Mouse (Mus musculus): Measurements from ENCODE around the gene Slc24a4. TPM values are rescaled to one million over a fixed set of nuclear protein-coding genes. Genes with fewer than 3 reads are reported as not detected.
"Not testable (repeated sequence)": the region's sequence is repeated elsewhere in the genome, so short reads cannot be mapped to it uniquely, and the experiment has no call there.

Gene Slc24a4
- polyA plus RNA-seq, 1 experiment from 2014 or later: not detected

- Histone ChIP-seq H3K79me2 (ENCODE audit: inconsistent target) (no peaks in the 10 kb centered on the region), H3K27ac (no peak overlapping the region), H3K36me3 (ENCODE audit: inconsistent target) (no peaks in the 10 kb centered on the region), H3K4me3 (ENCODE audit: inconsistent target) (no peak overlapping the region)
- 37% methylated on average over 7 of the region's 9 CpGs for WGBS (ENCODE audit: missing documents)
Observed at GRCm38 (mm10) chr12:102183201-102183600, 54.7 kb downstream of the Slc24a4 start.

DNA sequence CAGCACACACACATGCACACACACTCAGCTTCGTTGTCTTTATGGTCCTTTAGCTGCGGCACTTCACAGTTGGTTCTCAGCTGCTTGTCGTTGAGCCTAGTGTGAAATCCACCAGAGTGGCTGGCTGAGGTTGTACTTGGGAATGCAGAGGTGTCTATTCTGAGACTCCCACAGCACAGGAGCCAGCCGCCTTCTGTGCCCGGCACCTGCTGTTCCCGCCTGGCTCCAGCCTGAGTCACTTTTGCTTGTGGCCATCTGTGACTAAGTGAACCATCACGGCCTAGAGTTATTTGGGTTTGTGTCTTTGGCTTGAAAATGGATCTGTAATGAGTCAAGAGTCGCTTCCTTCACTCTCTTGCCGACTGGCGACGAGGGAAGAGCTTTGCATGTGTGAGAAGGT lies 62.3 kb downstream of the Slc24a4 start:
- H3K27ac ChIP-seq: no peak overlapping the region
- WGBS (ENCODE audit: missing documents): 93% methylated on average over 11 of the region's 11 CpGs
- H3K79me2 ChIP-seq (ENCODE audit: inconsistent target): no peaks in the 10 kb centered on the region
- H3K4me3 ChIP-seq (ENCODE audit: inconsistent target): no peak overlapping the region
- H3K36me3 ChIP-seq (ENCODE audit: inconsistent target): no peaks in the 10 kb centered on the region

DNA sequence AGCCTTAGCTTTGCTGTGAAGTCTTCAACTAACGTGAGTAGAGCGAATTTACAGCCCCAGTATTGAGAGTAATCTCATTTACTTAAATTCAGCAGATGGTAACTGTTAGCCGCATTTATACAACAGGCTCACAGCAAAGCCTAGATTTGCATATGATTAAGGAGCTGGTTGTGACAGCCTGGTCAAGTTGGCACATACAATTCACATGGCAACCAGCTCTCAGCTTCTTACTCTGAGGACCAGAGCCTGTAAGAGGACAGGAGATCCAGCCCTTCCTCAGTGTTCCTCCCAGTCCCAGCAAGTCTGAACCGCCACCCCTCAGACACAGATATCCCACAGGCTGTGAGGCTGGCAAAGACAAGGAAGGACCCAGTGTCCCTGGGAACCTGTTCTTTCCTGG lies 73.0 kb downstream of the Slc24a4 start:
- Histone ChIP-seq H3K4me3 (ENCODE audit: inconsistent target) (no peak overlapping the region), H3K36me3 (ENCODE audit: inconsistent target) (no peaks in the 10 kb centered on the region), H3K27ac (no peak overlapping the region), H3K79me2 (ENCODE audit: inconsistent target) (no peaks in the 10 kb centered on the region)
- WGBS (ENCODE audit: missing documents): 90% methylated on average over 4 of the region's 4 CpGs

- 91% methylated on average over 9 of the region's 9 CpGs for WGBS (ENCODE audit: missing documents)
- H3K79me2 ChIP-seq (ENCODE audit: inconsistent target): no peaks in the 10 kb centered on the region
- no peak overlapping the region for H3K4me3 ChIP-seq (ENCODE audit: inconsistent target)
- no peaks in the 10 kb centered on the region for H3K36me3 ChIP-seq (ENCODE audit: inconsistent target)
- no peak overlapping the region for H3K27ac ChIP-seq
Observed at GRCm38 (mm10) chr12:102202901-102203300, 74.4 kb downstream of the Slc24a4 start.

DNA sequence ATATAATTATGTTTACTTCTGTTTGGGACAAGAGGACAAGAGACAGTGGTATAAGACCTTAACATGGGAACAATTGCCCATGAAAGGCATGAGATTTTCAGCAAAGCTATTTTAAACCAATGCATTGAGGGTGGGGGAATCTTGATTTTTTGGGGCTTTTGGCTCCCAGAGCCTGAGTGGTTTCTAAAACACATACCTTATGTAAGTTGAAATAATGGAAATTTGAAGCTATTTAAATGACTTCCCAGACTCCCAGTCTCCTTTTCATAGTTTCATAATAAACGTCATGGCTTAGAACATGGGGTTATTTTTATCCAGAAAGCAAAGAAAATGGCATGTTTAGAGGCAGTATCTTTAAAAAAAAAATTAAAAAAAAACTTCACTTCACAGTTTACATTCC lies 77.9 kb downstream of the Slc24a4 start:
- 78% methylated on average over 1 of the region's 1 CpGs for WGBS (ENCODE audit: missing documents)
- Histone ChIP-seq H3K4me3 (ENCODE audit: inconsistent target) (no peak overlapping the region), H3K27ac (no peak overlapping the region), H3K36me3 (ENCODE audit: inconsistent target) (no peaks in the 10 kb centered on the region), H3K79me2 (ENCODE audit: inconsistent target) (no peaks in the 10 kb centered on the region)

DNA sequence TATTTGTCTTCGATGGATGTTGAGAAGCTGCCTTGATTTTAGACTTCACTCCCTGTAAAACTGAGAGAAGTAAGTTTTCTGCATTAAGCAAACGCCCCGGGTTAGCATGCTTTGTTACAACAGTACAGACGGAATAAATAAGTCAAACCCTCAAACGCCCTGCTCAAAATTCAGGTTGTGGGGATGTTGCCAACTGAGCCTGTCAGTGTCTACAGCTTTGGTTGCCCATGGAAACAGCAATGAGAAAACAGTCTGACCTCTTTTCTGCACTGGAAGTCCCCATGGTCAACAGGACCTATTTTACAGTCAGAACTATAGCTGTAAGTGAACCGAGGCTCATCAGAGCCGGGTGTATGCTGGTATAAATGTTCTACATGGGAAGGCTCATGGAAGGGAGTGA lies 78.7 kb downstream of the Slc24a4 start:
- WGBS (ENCODE audit: missing documents): 93% methylated on average over 7 of the region's 7 CpGs
- H3K79me2 ChIP-seq (ENCODE audit: inconsistent target): no peaks in the 10 kb centered on the region
- H3K36me3 ChIP-seq (ENCODE audit: inconsistent target): no peaks in the 10 kb centered on the region
- H3K27ac ChIP-seq: no peak overlapping the region
- H3K4me3 ChIP-seq (ENCODE audit: inconsistent target): no peak overlapping the region

DNA sequence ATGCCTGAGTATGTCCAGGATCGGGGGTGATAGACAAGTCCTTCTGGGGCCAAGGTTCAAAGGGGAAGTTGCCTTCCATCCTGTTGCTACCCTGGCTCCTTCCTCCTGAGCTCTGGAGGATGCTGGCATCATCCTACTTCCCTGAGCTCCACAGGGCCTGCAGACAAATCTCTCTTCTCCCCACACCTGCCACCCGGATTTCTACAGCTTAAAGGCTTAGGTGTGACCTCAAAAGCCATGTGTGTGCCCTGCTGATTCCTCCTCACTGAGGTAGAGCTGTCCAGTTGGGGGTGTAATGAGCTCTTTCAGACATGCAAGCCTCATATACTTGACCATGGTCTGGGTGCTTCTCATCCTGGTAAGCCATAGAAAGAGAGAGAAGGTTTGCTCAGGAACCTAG lies 82.3 kb downstream of the Slc24a4 start:
- WGBS (ENCODE audit: missing documents): 50% methylated on average over 2 of the region's 2 CpGs
- H3K36me3 ChIP-seq (ENCODE audit: inconsistent target): no peaks in the 10 kb centered on the region
- no peaks in the 10 kb centered on the region for H3K79me2 ChIP-seq (ENCODE audit: inconsistent target)
- no peak overlapping the region for H3K4me3 ChIP-seq (ENCODE audit: inconsistent target)
- no peak overlapping the region for H3K27ac ChIP-seq

DNA sequence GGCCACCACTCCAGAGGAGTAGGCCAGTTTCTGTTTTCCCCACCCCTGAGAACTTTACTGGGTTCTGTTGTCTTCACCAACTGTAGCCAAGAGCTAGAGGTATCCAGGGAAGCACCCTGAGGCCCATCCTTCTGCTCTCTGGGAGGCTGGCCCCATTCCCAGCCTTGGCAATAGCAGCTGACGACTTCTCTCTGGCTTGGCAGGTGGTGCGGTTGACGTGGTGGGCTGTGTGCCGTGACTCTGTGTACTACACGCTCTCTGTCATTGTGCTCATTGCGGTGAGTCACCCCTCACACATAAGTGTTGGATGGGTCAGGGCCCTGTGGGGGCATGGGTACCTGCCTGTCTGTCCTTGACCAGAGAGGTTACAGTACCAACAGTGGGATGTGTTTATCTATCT lies 94.9 kb downstream of the Slc24a4 start:
- Histone ChIP-seq H3K27ac (no peak overlapping the region), H3K4me3 (ENCODE audit: inconsistent target) (no peak overlapping the region), H3K36me3 (ENCODE audit: inconsistent target) (no peaks in the 10 kb centered on the region), H3K79me2 (ENCODE audit: inconsistent target) (no peaks in the 10 kb centered on the region)
- WGBS (ENCODE audit: missing documents): 97% methylated on average over 6 of the region's 6 CpGs

- H3K4me3 ChIP-seq (ENCODE audit: inconsistent target); H3K79me2 ChIP-seq (ENCODE audit: inconsistent target); H3K36me3 ChIP-seq (ENCODE audit: inconsistent target); H3K27ac ChIP-seq: not testable (repeated sequence)
- 89% methylated on average over 2 of the region's 2 CpGs for WGBS (ENCODE audit: missing documents)
Observed at GRCm38 (mm10) chr12:102224112-102224511, 95.6 kb downstream of the Slc24a4 start.

DNA sequence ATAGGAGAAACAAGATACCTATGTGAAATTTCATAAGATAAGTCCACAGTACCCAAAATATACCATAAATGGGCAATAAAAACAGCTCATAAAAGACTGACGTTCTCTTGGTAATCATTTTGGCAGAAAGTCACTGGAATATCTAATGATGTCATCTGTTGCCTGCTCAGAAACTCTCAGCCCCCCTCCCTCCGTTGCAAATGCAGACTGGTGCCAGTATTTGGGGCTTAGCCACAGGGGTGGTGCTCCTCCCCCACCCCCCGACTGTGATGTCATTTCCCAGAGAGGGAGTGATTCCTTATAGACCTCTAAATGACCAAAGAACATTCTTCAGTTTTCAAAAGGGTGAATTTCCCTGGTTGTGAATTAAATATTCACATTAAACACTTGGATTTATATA lies 96.6 kb downstream of the Slc24a4 start:
- H3K79me2 ChIP-seq (ENCODE audit: inconsistent target): no peaks in the 10 kb centered on the region
- no peaks in the 10 kb centered on the region for H3K36me3 ChIP-seq (ENCODE audit: inconsistent target)
- H3K4me3 ChIP-seq (ENCODE audit: inconsistent target): no peak overlapping the region
- WGBS (ENCODE audit: missing documents): 71% methylated on average over 3 of the region's 3 CpGs
- no peak overlapping the region for H3K27ac ChIP-seq

DNA sequence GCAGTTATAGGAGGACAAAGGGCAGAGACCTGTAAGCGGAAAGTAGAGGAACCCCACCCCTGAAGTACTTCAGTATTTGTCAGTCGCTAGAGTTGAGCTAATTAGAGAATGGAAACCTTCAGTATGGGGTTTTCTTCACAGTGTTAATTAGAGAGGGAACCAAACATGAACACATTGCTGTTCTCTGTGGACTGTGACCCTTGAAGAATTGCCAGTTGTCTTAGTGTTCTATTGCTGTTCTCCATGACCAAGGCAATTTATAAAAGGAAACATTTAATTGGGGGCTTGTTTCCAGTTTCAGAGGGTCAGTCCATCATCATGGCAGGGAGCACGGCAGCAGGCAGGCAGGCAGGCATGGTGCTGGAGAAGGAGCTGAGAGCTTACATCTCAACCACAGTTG lies 107.0 kb downstream of the Slc24a4 start:
- no peak overlapping the region for H3K4me3 ChIP-seq (ENCODE audit: inconsistent target)
- no peaks in the 10 kb centered on the region for H3K36me3 ChIP-seq (ENCODE audit: inconsistent target)
- H3K27ac ChIP-seq: no peak overlapping the region
- H3K79me2 ChIP-seq (ENCODE audit: inconsistent target): no peaks in the 10 kb centered on the region
- 93% methylated on average over 3 of the region's 3 CpGs for WGBS (ENCODE audit: missing documents)

GRCm38 (mm10) chr12:102236317-102236716 lies 107.8 kb downstream of the Slc24a4 start:
- WGBS (ENCODE audit: missing documents): 99% methylated on average over 6 of the region's 6 CpGs
- H3K79me2 ChIP-seq (ENCODE audit: inconsistent target): no peaks in the 10 kb centered on the region
- no peaks in the 10 kb centered on the region for H3K36me3 ChIP-seq (ENCODE audit: inconsistent target)
- no peak overlapping the region for H3K4me3 ChIP-seq (ENCODE audit: inconsistent target)
- H3K27ac ChIP-seq: no peak overlapping the region

DNA sequence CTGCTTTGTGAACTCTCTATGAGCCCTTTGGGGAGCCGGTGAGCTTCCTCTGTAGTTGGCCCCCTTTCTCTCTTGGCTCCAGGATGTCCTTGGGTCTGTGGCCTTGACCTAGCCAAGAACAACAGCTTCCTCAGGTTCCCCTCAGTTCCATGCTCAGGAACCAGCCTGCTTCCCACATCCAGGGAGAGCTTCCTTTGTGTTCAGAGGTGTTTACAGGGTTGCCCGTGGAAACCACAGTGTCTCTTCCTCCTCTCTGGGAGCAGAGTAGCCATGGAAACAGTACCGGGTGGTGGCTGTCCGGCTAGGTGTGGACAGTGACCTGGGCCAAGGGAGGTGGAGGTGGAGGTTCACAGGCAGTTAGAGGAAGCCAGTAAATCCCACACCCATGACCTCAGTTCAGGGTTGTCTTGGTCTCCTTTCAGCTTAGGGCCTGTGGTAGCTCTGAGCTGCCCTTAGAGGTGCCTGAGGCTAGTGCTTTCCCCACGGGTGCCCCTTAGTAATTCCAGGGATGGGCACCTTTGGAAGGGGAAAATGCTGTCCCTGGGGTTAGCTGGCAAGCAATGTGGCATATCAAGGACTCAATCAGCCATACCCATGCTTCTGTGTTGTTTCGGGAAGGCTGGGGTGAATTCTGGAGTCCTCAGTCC lies 113.7 kb downstream of the Slc24a4 start:
- H3K4me3 ChIP-seq (ENCODE audit: inconsistent target): no peak overlapping the region
- 51% methylated on average over 6 of the region's 6 CpGs for WGBS (ENCODE audit: missing documents)
- H3K27ac ChIP-seq: no peak overlapping the region
- no peaks in the 10 kb centered on the region for H3K79me2 ChIP-seq (ENCODE audit: inconsistent target)
- no peaks in the 10 kb centered on the region for H3K36me3 ChIP-seq (ENCODE audit: inconsistent target)

DNA sequence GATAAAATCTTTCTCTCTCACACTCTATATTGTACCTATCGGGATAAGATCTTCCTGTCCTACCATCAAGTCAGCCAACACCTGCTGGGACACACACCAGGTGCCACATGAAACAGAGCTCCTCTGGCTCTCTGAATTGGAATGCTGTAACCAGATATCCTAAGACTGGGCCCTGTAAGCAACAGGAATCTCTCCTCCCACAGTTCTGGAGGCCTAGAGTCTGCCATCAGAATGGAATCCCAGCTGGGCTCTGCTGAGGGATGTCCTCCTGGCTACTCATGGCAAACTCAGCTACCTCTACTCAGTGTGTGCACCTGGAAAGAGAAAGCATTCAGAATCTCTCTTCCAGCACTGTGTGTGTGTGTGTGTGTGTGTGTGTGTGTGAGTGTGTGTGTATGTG lies 115.4 kb downstream of the Slc24a4 start:
- WGBS (ENCODE audit: missing documents): 100% methylated on average over 1 of the region's 1 CpGs
- Histone ChIP-seq H3K79me2 (ENCODE audit: inconsistent target) (no peaks in the 10 kb centered on the region), H3K27ac (no peak overlapping the region), H3K4me3 (ENCODE audit: inconsistent target) (no peak overlapping the region), H3K36me3 (ENCODE audit: inconsistent target) (no peaks in the 10 kb centered on the region)

DNA sequence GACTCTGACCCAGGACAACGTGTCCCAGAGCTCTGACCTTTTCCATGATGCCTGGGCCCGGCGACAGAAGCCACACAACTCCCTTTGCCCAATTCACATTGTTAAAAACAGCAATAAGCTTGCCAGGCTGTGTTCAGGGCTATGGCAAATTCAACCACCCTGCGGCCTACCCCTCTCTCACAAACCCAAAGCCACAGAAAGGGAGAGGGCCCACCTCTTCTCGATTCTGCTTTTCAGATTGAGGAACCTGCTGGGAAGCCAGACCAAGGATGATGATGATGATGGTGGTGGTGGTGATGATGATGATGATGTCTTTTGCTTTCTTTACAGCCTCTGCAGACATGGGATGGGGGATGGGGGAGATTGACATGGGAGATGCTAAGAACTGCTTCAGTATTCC lies 117.7 kb downstream of the Slc24a4 start:
- Histone ChIP-seq H3K79me2 (ENCODE audit: inconsistent target) (no peaks in the 10 kb centered on the region), H3K4me3 (ENCODE audit: inconsistent target) (no peak overlapping the region), H3K36me3 (ENCODE audit: inconsistent target) (no peaks in the 10 kb centered on the region), H3K27ac (no peak overlapping the region)
- WGBS (ENCODE audit: missing documents): 49% methylated on average over 5 of the region's 5 CpGs

- no peaks in the 10 kb centered on the region for H3K36me3 ChIP-seq (ENCODE audit: inconsistent target)
- no peak overlapping the region for H3K27ac ChIP-seq
- no peaks in the 10 kb centered on the region for H3K79me2 ChIP-seq (ENCODE audit: inconsistent target)
- WGBS (ENCODE audit: missing documents): 94% methylated on average over 6 of the region's 6 CpGs
- no peak overlapping the region for H3K4me3 ChIP-seq (ENCODE audit: inconsistent target)
Observed at GRCm38 (mm10) chr12:102248104-102248503, 119.6 kb downstream of the Slc24a4 start.

All from macrophage (primary cell).